Mouse (Mus musculus) C2C12 (cell line): ENCODE results near the gene Cdc42se2. TPM values are rescaled to one million over a fixed set of nuclear protein-coding genes. Genes with fewer than 3 reads are reported as not detected.

ENCODE experiments used
- H3K27me3 ChIP-seq: one replicate; pipeline ENCODE4 v1.6.1; 2011; ENCODE audit not compliant: control insufficient read depth, insufficient read depth, insufficient read length
- H3K36me3 ChIP-seq: one replicate; pipeline ENCODE4 v1.6.1; 2011; ENCODE audit not compliant: control insufficient read depth, insufficient read depth
- H3K4me3 ChIP-seq: one replicate; pipeline ENCODE4 v1.5.1; 2011; ENCODE audit warnings: mild to moderate bottlenecking, control low read depth; ENCODE audit not compliant: poor library complexity, insufficient read depth, severe bottlenecking
- H3K79me2 ChIP-seq: one replicate; pipeline ENCODE4 v1.6.1; 2011; ENCODE audit not compliant: control insufficient read depth, insufficient read depth
- H3K79me3 ChIP-seq: one replicate; pipeline ENCODE4 v1.6.1; 2011; ENCODE audit warnings: low read depth, control low read depth
- H3ac ChIP-seq: one replicate; pipeline ENCODE3; 2011; ENCODE audit warnings: low read depth; ENCODE audit not compliant: control insufficient read depth, insufficient read length
- CEBPB ChIP-seq: IDR thresholded peaks from one replicate; pipeline ENCODE4 v1.6.1; 2011; ENCODE audit warnings: low read depth, mild to moderate bottlenecking, control low read depth, moderate library complexity
- CTCF ChIP-seq: IDR thresholded peaks from one replicate; pipeline ENCODE4 v1.5.1; 2011; ENCODE audit not compliant: control insufficient read depth, insufficient read depth, insufficient read length
- FOSL1 ChIP-seq: IDR thresholded peaks from one replicate; pipeline ENCODE4 v1.8.0; 2011; ENCODE audit warnings: mild to moderate bottlenecking, low read length; ENCODE audit not compliant: poor library complexity, insufficient read depth, severe bottlenecking
- MAX ChIP-seq: IDR thresholded peaks from one replicate; pipeline ENCODE4 v1.6.1; 2011; ENCODE audit warnings: mild to moderate bottlenecking, control low read depth
- MYOD1 ChIP-seq: IDR thresholded peaks from one replicate; pipeline ENCODE4 v1.6.1; 2011; ENCODE audit warnings: low read depth; ENCODE audit not compliant: control insufficient read depth, insufficient read length
- MYOG ChIP-seq: IDR thresholded peaks from one replicate; pipeline ENCODE4 v1.6.1; 2011; ENCODE audit not compliant: control insufficient read depth, insufficient read length; ENCODE audit errors: extremely low read depth
- USF1 ChIP-seq: IDR thresholded peaks from one replicate; pipeline ENCODE4 v1.6.1; 2011; ENCODE audit warnings: low read depth, mild to moderate bottlenecking, control low read depth, moderate library complexity
- polyA plus RNA-seq: library from polyadenylated mRNA; unstranded; fragments of >200 nt; fragmentation: generic; extraction: Trizol; gene quantifications from one replicate; pipeline ENCODE4 v1.2.1, GENCODE M21; 2012; ENCODE audit warnings: missing spikeins

Cdc42se2 gene
- polyA plus RNA-seq, 1 experiment: 21.8 TPM

DNA sequence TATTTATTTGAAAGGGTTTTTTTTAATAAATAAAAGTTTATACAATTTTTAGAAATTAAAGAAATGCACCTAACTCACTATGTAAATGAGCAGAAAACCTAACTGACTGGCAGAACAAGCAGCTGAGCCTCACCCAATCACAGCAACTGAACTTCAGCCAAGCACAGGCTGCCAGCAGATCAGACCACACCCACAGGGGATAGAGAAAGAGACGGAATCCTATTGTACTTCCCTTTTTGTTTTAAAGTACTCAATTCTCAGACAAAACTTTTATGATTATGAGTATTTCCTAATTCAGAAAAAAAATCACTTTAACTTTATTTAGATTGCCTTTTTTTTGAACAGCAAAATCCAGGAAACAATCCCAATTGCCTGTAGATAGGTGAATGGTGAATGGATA lies 29.5 kb downstream of the Cdc42se2 start:
- Histone ChIP-seq H3ac (no peak overlapping the region), H3K4me3 (no peak overlapping the region), H3K79me3 (peaks cover 12% of the 10 kb centered on the region), H3K79me2 (peaks cover 53% of the 10 kb centered on the region), H3K36me3 (peaks cover 20% of the 10 kb centered on the region), H3K27me3 (no peaks in the 10 kb centered on the region)
- no peak for TF ChIP-seq CTCF
- no peak for TF ChIP-seq FOSL1
- TF ChIP-seq MAX: no peak
- TF ChIP-seq MYOD1: no peak
- no peak for TF ChIP-seq MYOG
- TF ChIP-seq CEBPB: no peak
- TF ChIP-seq USF1: no peak

DNA sequence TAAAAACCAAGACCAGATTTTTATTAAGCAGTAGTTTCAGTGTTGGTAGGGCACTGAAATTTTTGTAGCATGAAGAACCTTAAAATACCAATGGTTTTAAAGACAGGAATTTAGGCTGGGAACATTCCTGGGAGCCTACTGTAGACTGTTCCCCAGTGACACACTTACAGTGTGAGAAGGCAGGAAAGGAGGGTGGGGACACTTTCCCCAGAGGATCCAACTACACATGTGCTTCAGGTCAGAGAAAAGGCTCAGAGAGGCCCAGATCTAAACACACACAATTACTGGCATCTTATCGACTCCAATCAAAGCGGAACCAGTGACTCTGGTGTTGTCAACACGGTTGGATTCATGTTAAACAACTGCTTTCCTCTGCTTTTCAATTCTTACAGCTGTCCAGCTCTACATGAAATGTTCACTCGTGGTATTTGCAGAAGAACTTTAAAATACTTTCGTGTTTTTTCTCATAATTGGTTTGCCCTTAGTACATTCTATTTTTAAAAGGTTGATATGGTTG lies 32.3 kb downstream of the Cdc42se2 start:
- H3K4me3 ChIP-seq: no peak overlapping the region
- H3K79me3 ChIP-seq: peaks cover 10% of the 10 kb centered on the region
- H3ac ChIP-seq: no peak overlapping the region
- no peaks in the 10 kb centered on the region for H3K27me3 ChIP-seq
- no peak for TF ChIP-seq USF1
- no peak for TF ChIP-seq MYOG
- no peak for TF ChIP-seq FOSL1
- no peak for TF ChIP-seq MYOD1
- TF ChIP-seq CEBPB: no peak
- TF ChIP-seq CTCF: no peak
- no peak for TF ChIP-seq MAX
- H3K79me2 ChIP-seq: peaks cover 32% of the 10 kb centered on the region
- H3K36me3 ChIP-seq: peaks cover 31% of the 10 kb centered on the region

DNA sequence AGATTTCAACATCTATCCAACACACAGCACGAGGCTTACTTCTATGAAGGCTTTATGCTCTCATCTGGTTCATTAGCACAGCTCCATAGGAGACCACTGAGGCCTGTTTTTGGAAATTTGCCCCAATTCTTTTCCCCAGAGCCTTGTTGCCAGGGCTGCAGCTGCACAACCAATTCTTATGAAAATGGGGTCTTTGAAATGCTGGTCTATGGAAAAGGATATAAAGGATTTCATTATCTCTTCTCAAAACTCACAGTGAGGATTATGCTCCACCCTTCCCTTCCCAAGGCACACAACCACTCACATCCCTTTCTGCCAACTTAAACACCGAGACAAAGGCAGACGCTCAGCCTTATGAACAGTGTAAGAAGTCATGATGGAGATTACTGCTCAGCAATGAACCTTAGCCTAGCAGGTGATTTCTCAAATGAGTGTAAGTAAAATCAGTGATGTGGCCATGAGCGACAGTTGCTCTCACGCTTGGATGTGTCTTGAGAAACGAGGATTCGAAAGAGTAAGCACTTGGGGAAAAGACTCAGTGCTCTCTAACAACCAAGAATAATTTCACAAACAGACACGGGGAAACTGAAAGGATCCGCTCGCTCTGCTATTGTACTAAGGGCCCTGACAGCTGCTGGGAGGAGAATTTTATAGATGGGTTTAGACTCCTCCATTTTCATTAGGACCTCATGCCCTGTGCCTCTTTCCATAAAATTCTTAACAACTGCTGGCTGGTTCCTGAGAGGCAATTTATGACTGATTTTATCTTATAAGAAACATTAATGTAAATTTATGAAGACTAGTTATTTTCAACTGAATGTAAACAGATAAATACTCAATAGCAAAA lies 33.0 kb downstream of the Cdc42se2 start:
- H3K27me3 ChIP-seq: no peaks in the 10 kb centered on the region
- no peak for TF ChIP-seq CEBPB
- no peak for TF ChIP-seq MAX
- no peak for TF ChIP-seq USF1
- H3K4me3 ChIP-seq: no peak overlapping the region
- H3K36me3 ChIP-seq: peaks cover 33% of the 10 kb centered on the region
- peaks cover 10% of the 10 kb centered on the region for H3K79me3 ChIP-seq
- no peak overlapping the region for H3ac ChIP-seq
- peaks cover 25% of the 10 kb centered on the region for H3K79me2 ChIP-seq

DNA sequence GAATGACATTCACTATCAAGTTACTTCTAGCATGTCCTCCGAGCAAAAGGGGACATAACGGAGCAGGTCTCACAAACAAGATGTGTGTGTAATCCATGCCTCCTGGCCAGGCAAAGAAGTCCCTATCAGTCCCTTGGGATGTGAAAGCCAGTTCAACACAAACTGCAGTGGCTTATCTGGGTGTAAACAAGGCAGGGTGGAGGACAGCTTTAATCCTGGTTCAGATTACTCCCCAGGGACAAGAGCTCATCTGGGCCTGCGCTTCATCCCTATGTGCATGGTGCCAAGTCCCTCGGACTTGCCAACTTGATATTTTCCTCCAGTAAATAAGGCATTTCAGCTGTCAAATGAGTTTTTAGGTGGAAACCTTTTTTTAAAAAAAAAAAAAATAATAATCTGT lies 36.0 kb downstream of the Cdc42se2 start:
- TF ChIP-seq FOSL1: no peak
- no peak for TF ChIP-seq USF1
- no peak for TF ChIP-seq MYOD1
- TF ChIP-seq MAX: no peak
- TF ChIP-seq MYOG: no peak
- TF ChIP-seq CEBPB: no peak
- TF ChIP-seq CTCF: no peak
- H3K36me3 ChIP-seq: peaks cover 43% of the 10 kb centered on the region

DNA sequence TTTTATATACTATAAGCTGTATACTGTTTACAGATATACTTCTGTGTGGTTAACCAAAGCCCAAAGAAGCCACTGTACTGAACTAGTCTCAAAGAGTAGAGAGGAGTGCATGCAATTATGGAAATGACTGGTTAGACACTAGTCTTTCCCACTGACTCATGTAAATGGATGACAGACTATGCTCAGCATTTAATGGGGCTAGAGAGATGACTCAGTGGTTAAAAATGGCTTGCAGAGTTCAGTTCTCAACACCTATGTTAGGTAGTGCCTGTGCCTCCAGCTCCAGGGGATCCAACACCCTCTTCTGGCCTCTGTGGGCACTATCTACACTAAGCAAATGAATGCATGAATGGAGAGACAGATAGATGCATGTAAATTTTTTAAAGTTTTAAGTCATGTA lies 38.6 kb downstream of the Cdc42se2 start:
- TF ChIP-seq MAX: no peak
- peak; percentile 43 for TF ChIP-seq FOSL1
- Histone ChIP-seq H3K4me3 (no peak overlapping the region), H3K79me2 (peaks cover 8% of the 10 kb centered on the region), H3K27me3 (no peaks in the 10 kb centered on the region), H3K36me3 (peaks cover 26% of the 10 kb centered on the region), H3K79me3 (no peaks in the 10 kb centered on the region), H3ac (no peak overlapping the region)

More for the DNA sequence above, 36.0 kb downstream of the Cdc42se2 start:
- Histone ChIP-seq H3K4me3 (no peak overlapping the region), H3K27me3 (no peaks in the 10 kb centered on the region), H3K79me2 (peaks cover 6% of the 10 kb centered on the region), H3ac (no peak overlapping the region), H3K79me3 (peaks cover 3% of the 10 kb centered on the region)

DNA sequence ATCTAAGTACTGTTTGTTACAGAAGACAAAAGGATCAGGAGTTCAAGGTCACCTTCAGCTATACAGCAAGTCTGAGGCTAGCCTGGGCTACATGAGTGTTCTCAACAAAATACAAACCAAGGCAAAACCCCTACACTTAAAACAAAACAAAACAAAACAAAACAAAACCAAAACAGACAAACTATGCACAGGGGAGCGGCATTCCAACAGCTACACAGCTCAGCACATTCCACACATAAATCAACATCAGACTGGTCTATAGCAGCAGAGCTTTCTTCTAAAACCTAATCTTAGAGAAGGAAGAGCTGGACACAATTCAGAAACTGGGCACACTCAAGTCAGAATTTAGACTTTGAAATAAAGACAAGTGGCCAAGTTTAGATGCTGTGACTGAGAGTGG lies 43.2 kb downstream of the Cdc42se2 start:
- H3K4me3 ChIP-seq: no peak overlapping the region
- H3K36me3 ChIP-seq: peaks cover 23% of the 10 kb centered on the region
- H3K79me2 ChIP-seq: peaks cover 16% of the 10 kb centered on the region
- no peaks in the 10 kb centered on the region for H3K79me3 ChIP-seq
- H3K27me3 ChIP-seq: no peaks in the 10 kb centered on the region
- TF ChIP-seq CTCF (no peak), USF1 (no peak), MYOD1 (no peak), MYOG (no peak), MAX (no peak), FOSL1 (no peak), CEBPB (no peak)
- H3ac ChIP-seq: no peak overlapping the region
